Mouse (Mus musculus): ENCODE measurements around the gene Ptgir. TPM values are rescaled to one million over a fixed set of nuclear protein-coding genes. Genes with fewer than 3 reads are reported as not detected.
A peak's percentile ranks its signal among the peaks of the same experiment; 100 is the strongest.

Gene Ptgir
- polyA plus RNA-seq (2012; rRNA removed), result 0.20 and 0.25 TPM in 2 replicates

GRCm38 (mm10) chr7:16906281-16906680 lies at the start of gene Ptgir:
Ptgir (plus strand) TSS chr7:16906490.
- no peak for DNase-seq (ENCODE audit: extremely low spot score in 1 of 2, low spot score in 1 of 2)

GRCm38 (mm10) chr7:16858336-16858735 lies 48.0 kb upstream of the Ptgir start:
- no peak for DNase-seq (ENCODE audit: extremely low spot score in 1 of 2, low spot score in 1 of 2)

GRCm38 (mm10) chr7:16859902-16860651 lies 46.2 kb upstream of the Ptgir start:
- DNase-seq (ENCODE audit: extremely low spot score in 1 of 2, low spot score in 1 of 2), result peak in 1 of 2 experiments; percentile 85

GRCm38 (mm10) chr7:16867488-16867887 lies 38.8 kb upstream of the Ptgir start:
- no peak for DNase-seq (ENCODE audit: extremely low spot score in 1 of 2, low spot score in 1 of 2)

DNA sequence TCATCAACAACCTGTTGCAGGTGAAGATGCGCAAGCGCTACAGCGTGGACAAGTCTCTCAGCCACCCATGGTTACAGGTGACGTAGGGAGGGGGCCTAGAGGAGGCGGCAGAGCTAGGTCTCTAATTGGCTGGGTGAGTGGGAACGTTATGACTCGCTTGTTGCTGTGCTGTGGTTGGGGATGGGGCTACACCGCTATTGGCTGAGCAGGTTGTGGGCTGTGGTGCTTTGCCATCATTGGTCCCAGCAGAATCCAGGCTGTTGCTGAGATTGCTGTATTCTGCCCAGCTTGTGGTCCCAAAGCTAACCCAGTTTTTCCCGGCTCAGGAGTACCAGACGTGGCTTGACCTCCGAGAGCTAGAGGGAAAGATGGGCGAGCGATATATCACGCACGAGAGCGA lies 36.8 kb upstream of the Ptgir start:
- DNase-seq (ENCODE audit: extremely low spot score in 1 of 2, low spot score in 1 of 2), result peak; percentile 95 to 97

GRCm38 (mm10) chr7:16871600-16871999 lies 34.7 kb upstream of the Ptgir start:
- no peak for DNase-seq (ENCODE audit: extremely low spot score in 1 of 2, low spot score in 1 of 2)

GRCm38 (mm10) chr7:16872478-16872877 lies 33.8 kb upstream of the Ptgir start:
- DNase-seq (ENCODE audit: extremely low spot score in 1 of 2, low spot score in 1 of 2), result no peak

- DNase-seq (ENCODE audit: extremely low spot score in 1 of 2, low spot score in 1 of 2), result no peak
Measured at GRCm38 (mm10) chr7:16873392-16873791, 32.9 kb upstream of the Ptgir start.

DNA sequence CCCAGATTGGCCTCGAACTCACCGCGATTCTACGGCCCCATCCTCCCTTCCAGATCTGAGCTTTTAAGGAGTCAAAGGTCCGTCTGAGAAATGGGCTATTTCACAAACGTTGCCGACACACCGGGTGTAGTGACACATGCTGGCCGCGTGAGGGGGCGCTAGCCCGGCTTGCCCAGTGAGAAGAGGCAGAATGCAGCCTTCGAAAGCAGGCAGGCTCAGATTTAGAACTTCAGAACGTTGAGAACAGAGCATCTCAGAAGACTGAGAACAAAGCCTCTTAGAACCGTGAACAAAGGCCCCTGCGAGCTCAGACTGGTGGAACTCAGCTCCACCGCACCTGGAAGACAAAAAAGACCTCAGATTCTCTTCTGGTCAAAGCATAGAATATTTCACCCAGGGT lies 32.1 kb upstream of the Ptgir start:
- peak; percentile 49 to 84 for DNase-seq (ENCODE audit: extremely low spot score in 1 of 2, low spot score in 1 of 2)

DNA sequence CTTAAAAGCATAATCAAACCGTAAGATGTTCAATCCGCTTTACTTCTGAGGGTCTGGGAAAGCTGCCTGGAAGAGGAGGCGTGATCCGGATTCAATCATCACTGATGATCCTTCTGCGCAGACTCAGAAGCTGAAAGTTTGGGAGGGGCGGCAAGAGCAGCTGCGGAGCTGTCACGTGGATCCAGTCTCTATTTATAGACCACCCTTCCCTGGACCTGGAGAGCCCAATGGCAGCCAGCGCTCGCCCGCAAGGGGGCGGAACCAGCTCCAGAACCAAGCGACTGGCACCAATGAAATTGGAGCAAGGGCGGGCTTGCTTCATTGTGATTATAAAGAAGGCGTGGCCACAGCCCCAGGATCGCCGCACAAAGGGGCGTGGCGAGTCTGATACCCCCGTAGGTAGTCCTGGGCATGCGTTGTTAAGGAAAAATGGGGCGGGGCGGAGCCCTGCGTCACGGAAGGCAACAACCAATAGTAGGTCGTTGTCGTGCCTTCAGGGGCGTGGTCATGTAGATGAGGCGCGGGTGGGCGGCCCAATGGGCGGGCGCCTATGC lies 31.5 kb upstream of the Ptgir start:
- DNase-seq (ENCODE audit: extremely low spot score in 1 of 2, low spot score in 1 of 2), result peak; percentile 100

GRCm38 (mm10) chr7:16875310-16875325 lies 31.2 kb upstream of the Ptgir start, which contains the start of gene Dact3:
Dact3 (plus strand) TSS chr7:16875317.
- DNase-seq (ENCODE audit: extremely low spot score in 1 of 2, low spot score in 1 of 2), result no peak

DNA sequence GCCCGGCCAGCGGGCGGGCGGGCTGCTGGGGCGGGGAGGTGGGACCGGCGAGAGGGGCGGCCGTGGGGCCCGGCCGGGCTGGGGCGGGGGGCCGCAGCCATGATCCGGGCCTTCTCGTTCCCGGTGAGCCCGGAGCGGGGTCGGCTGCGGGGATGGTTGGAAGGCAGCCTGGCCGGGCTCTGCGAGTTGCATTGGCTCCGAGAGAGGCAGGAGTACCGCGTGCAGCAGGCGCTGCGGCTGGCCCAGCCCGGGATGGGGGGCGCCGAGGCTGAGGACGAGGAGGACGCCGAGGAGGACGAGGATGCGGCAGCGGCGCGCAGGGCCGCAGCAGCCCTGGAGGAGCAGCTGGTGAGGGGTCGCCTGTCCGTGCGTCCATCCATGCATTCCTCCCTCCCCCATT lies 31.0 kb upstream of the Ptgir start:
- DNase-seq (ENCODE audit: extremely low spot score in 1 of 2, low spot score in 1 of 2), result no peak

GRCm38 (mm10) chr7:16876006-16876405 lies 30.3 kb upstream of the Ptgir start:
- DNase-seq (ENCODE audit: extremely low spot score in 1 of 2, low spot score in 1 of 2), result no peak

DNA sequence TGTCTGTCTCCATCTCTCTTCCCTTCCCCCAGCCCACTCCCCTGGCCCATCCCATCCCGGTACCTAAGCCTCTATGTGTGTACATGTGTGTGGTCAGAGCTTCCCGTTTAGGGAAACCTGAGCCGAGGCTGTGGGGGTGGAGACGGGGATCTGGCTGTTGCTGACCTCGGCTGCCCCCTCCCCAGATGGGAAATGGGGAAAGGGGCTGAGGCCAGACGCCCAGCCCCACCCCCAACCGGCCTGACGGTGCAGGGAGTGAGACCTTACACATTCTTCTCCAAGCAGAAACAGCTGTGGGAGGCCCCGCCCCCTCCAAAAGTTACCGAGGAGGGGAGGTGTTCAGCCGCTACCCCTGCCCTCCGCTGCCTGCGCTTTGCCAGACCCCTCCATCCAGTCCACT lies 29.7 kb upstream of the Ptgir start:
- DNase-seq (ENCODE audit: extremely low spot score in 1 of 2, low spot score in 1 of 2), result no peak

GRCm38 (mm10) chr7:16877717-16878116 lies 28.6 kb upstream of the Ptgir start:
- no peak for DNase-seq (ENCODE audit: extremely low spot score in 1 of 2, low spot score in 1 of 2)

GRCm38 (mm10) chr7:16879796-16880547 lies 26.3 kb upstream of the Ptgir start:
- DNase-seq (ENCODE audit: extremely low spot score in 1 of 2, low spot score in 1 of 2), result no peak

DNA sequence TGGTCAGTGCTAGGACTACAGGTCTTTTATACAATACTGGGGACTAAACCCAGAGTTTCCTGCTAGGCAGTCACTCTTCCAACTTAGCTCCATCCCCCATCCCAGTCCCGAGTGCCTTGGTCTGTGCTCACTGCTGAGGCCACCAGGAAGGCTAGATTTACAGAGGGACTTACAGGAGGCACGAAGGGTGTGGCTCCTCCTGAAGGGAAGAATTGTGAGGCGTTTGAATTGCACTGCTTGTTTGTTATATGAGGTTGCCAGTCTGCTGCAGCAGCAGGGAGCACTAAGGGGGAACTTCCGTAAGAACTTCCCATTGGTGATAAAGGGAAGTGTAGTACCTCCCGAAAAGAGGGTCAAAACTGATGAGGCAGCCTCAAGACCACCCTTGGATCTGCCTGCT lies 25.7 kb upstream of the Ptgir start:
- DNase-seq (ENCODE audit: extremely low spot score in 1 of 2, low spot score in 1 of 2), result no peak

- no peak for DNase-seq (ENCODE audit: extremely low spot score in 1 of 2, low spot score in 1 of 2)
Measured at GRCm38 (mm10) chr7:16883162-16883561, 23.1 kb upstream of the Ptgir start.

- no peak for DNase-seq (ENCODE audit: extremely low spot score in 1 of 2, low spot score in 1 of 2)
Measured at GRCm38 (mm10) chr7:16884334-16884733, 22.0 kb upstream of the Ptgir start.

DNA sequence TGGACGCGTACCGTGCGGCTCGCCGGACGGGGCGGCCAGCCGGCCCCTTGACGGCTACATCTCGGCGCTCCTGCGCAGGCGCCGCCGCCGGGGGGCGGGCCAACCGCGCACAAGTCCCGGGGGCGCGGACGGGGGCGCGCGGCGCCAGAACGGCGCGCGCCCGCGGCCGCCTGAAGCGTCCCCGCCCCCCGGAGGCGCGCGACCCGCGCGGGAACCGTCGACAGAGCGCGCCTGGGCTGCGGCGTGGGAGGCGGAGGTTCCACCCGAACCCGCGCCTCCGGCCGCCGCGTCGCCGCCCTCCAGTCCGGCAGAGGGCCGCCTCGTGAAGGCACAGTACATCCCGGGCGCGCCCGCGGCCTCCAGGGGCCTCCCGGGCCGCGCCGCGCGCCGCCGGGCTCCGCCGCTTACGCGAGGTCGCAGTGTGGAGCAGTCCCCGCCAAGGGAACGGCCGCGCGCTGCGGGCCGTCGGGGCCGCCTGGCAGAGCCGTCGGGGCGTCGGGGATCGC lies 21.0 kb upstream of the Ptgir start:
- no peak for DNase-seq (ENCODE audit: extremely low spot score in 1 of 2, low spot score in 1 of 2)

DNA sequence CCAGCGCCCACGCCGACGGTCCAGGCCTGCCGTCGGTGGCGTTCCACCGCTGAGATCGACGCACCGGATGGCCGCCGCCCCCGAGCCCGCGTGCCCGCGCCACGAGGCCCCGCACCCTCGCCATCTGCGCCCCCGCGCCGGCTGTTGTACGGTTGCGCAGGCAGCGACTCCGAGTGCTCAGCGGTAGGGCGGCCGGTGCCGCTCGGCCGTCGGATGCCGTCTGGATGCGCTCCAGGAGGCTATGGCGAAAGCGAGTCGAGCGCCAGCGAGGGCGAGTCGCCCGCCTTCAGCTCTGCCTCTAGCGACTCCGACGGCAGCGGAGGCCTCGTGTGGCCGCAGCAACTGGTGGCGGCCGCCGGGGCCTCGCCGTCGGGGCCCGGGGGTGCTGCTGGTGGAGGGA lies 20.4 kb upstream of the Ptgir start:
- no peak for DNase-seq (ENCODE audit: extremely low spot score in 1 of 2, low spot score in 1 of 2)

GRCm38 (mm10) chr7:16890536-16890935 lies 15.8 kb upstream of the Ptgir start:
- no peak for DNase-seq (ENCODE audit: extremely low spot score in 1 of 2, low spot score in 1 of 2)
